9 mouse cellular contexts compared by ENCODE assay signal in the genomic region with DNA sequence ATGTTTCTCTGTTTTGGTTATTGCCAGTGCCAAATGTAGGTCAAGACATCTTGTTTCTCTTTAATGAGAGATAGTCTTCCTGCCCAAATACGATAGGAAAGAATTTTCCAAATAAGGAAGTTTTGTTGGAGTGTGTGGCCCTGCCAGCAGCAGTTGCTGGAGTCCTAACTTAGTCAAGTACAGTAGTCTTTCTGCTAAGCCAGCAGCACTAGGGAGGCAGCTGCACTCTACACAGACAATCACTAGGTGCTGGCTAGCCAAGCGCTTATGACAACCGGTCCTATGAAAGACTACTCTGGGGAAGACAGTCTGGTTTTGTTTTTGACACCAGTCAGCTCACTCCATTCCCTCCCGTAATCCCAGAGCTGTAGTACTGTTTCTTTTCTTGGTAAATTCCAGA. TPM values are rescaled to one million over a fixed set of nuclear protein-coding genes. Genes with fewer than 3 reads are reported as not detected.
DNase-seq lines count a peak whose midpoint lies in the region; ATAC-seq lines count a peak whose summit lies in the region.
"Had no signal": no experiment of that assay in that cellular context is flagged by ENCODE, and none has a peak within 500 bp of the region (broad histone marks: within the 10 kb centered on the region; RNA-seq: fewer than 3 reads in every experiment).

No protein-coding gene starts in this region.

- peak overlapping the region; percentile 41; the same call in 1 of the 2 replicates for H3K9ac ChIP-seq in heart, embryonic 14.5 days (ENCODE audit: low read length)
- no peak overlapping the region for H3K9ac ChIP-seq in midbrain, embryonic 16.5 days (ENCODE audit: low read depth, low read length)
- H3K9ac ChIP-seq in midbrain, embryonic 13.5 days (replicated peaks): no peak overlapping the region

- DNase-seq in kidney, postnatal 10 days: peak; percentile 42
- DNase-seq in kidney, adult 11 months: no peak
- DNase-seq in adipocyte (ENCODE audit: low spot score): peak; percentile 56
- DNase-seq in lung, postnatal 4 days: peak; percentile 40 to 53
- DNase-seq: gastrocnemius, postnatal 36 days had no signal

- no peak overlapping the region for H3K4me3 ChIP-seq in heart, embryonic 14.5 days (ENCODE audit: control insufficient read depth in 1 of 2, insufficient read depth in 1 of 2, low read depth in 1 of 2, low read length in 2 of 2)
- H3K4me3 ChIP-seq in midbrain, embryonic 16.5 days (ENCODE audit: low read depth, low read length): no peak overlapping the region
- H3K4me3 ChIP-seq in midbrain, embryonic 13.5 days (replicated peaks): no peak overlapping the region

- peak overlapping the region; percentile 58 to 64; a peak in 3 of 4 replicates for H3K27ac ChIP-seq in heart, embryonic 14.5 days (replicated peaks in 1 of 2; ENCODE audit: control insufficient read depth in 1 of 2, insufficient read depth in 1 of 2, low read depth in 2 of 2, low read length in 2 of 2)
- no peak overlapping the region for H3K27ac ChIP-seq in midbrain, embryonic 16.5 days (ENCODE audit: low read length)
- H3K27ac ChIP-seq in midbrain, embryonic 13.5 days: no peak overlapping the region
- H3K27ac ChIP-seq: macrophage had no signal

- peaks cover 3 to 15% of the 10 kb centered on the region in 2 experiments for H3K4me1 ChIP-seq in heart, embryonic 14.5 days (ENCODE audit: control insufficient read depth in 2 of 2, insufficient read depth in 2 of 2, low read length in 2 of 2)
- no peaks in the 10 kb centered on the region for H3K4me1 ChIP-seq in midbrain, embryonic 16.5 days (ENCODE audit: control insufficient read depth, insufficient read depth, low read length)
- H3K4me1 ChIP-seq in midbrain, embryonic 13.5 days (replicated peaks): peaks cover 7% of the 10 kb centered on the region; the same call in 1 of the 2 replicates

- H3K4me2 ChIP-seq in heart, embryonic 14.5 days (ENCODE audit: low read length): peak overlapping the region; percentile 40
- H3K4me2 ChIP-seq in midbrain, embryonic 16.5 days (ENCODE audit: low read length): no peak overlapping the region
- no peak overlapping the region for H3K4me2 ChIP-seq in midbrain, embryonic 13.5 days (replicated peaks)

- no peaks in the 10 kb centered on the region for H3K9me3 ChIP-seq in heart, embryonic 14.5 days (ENCODE audit: control insufficient read depth, low read length)
- no peaks in the 10 kb centered on the region for H3K9me3 ChIP-seq in midbrain, embryonic 16.5 days (replicated peaks; ENCODE audit: control insufficient read depth, low read length, poor library complexity, severe bottlenecking)
- no peaks in the 10 kb centered on the region for H3K9me3 ChIP-seq in midbrain, embryonic 13.5 days

- no peak for ATAC-seq in heart, embryonic 14.5 days (ENCODE audit: insufficient number of reproducible peaks, insufficient read depth, low FRiP score, low read depth)
- no peak for ATAC-seq in midbrain, embryonic 16.5 days
- ATAC-seq in midbrain, embryonic 13.5 days: no peak

- no peaks in the 10 kb centered on the region for H3K36me3 ChIP-seq in heart, embryonic 14.5 days (ENCODE audit: control insufficient read depth, insufficient read depth, low read length)
- H3K36me3 ChIP-seq in midbrain, embryonic 16.5 days (ENCODE audit: control insufficient read depth, insufficient read depth, low read length): no peaks in the 10 kb centered on the region
- no peaks in the 10 kb centered on the region for H3K36me3 ChIP-seq in midbrain, embryonic 13.5 days

- no peaks in the 10 kb centered on the region for H3K27me3 ChIP-seq in heart, embryonic 14.5 days (ENCODE audit: control insufficient read depth, insufficient read depth, low read length)
- no peaks in the 10 kb centered on the region for H3K27me3 ChIP-seq in midbrain, embryonic 16.5 days (ENCODE audit: control insufficient read depth, insufficient read depth, low read depth, low read length)
- H3K27me3 ChIP-seq in midbrain, embryonic 13.5 days: no peaks in the 10 kb centered on the region

- WGBS in heart, embryonic 14.5 days: 20% methylated on average over 4 of the region's 4 CpGs
- 77% methylated on average over 4 of the region's 4 CpGs for WGBS in midbrain, embryonic 16.5 days
- WGBS in midbrain, embryonic 13.5 days: 83% methylated on average over 4 of the region's 4 CpGs

RNA-seq across cellular contexts. Expression of a gene that starts 35.4 kb away (rescaled TPM):
- 100.0 and 113 TPM in 2 replicates for polyA plus RNA-seq in heart, embryonic 14.5 days (2014; fragmentation: Nextera tagmentation; extraction: Ambion mirVana)
- polyA plus RNA-seq in midbrain, embryonic 16.5 days (2015; fragmentation: Nextera tagmentation; extraction: Ambion mirVana): 11.9 and 12.6 TPM in 2 replicates
- 9.7 and 11.2 TPM in 2 replicates for polyA plus RNA-seq in midbrain, embryonic 13.5 days (2015; fragmentation: Nextera tagmentation; extraction: Ambion mirVana)

RNA-seq across cellular contexts. Expression of a gene that starts 57.4 kb away (rescaled TPM):
- polyA plus RNA-seq in heart, embryonic 14.5 days (2014; fragmentation: Nextera tagmentation; extraction: Ambion mirVana): 1.5 and 1.7 TPM in 2 replicates
- 0.19 and 0.72 TPM in 2 replicates for polyA plus RNA-seq in midbrain, embryonic 16.5 days (2015; fragmentation: Nextera tagmentation; extraction: Ambion mirVana)
- polyA plus RNA-seq in midbrain, embryonic 13.5 days (2015; fragmentation: Nextera tagmentation; extraction: Ambion mirVana): 0.19 and 0.34 TPM in 2 replicates

Comparison
In these comparisons a context has a peak if more than half of its experiments do, and no peak if none do; other contexts are left out.
1. H3K27ac ChIP-seq: peak in heart, embryonic 14.5 days (2 of 2); none in midbrain, embryonic 16.5 days (single experiment) and midbrain, embryonic 13.5 days (single experiment).